In the genomic region with DNA sequence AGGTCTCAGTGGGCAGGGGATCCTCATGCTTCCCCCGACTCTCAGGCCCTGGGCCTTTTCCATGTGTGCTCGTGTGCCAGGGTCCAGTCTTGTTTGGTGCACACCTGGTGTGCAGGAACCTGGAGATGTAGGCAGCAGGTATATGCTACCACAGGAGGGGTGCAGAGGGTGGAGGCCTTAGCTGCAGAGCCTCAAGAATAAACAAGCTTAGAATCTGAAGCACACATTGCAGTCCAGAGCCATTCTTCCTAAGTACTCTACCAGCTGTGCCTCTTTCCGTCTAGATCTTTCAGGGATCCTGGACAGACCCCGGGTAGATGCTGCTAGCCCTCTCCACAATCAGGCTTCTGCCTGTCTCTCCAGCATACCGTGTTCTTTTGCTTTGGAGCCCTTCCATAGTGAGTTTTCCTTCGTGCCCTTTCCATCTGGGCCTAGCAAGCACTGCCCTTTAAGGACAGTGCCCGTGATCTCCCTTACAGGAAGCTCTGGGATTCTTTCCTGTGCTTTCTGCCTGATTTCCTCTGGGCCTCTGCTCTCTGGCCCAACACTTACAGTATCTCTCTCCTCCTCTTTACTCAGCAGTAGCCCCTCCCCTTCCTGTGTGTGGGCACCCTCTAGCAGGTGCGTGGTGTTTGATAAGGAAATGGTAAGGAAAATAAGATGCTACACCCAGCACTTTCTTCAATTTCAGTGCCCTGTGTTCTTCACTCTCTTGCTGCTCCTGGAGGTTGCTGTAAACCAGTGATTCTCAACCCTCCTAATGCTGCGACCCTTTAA, we compare ENCODE assay signal across 8 mouse cellular contexts. TPM values are rescaled to one million over a fixed set of nuclear protein-coding genes. Genes with fewer than 3 reads are reported as not detected.
DNase-seq lines count a peak whose midpoint lies in the region; ATAC-seq lines count a peak whose summit lies in the region.

No protein-coding gene starts in this region.

- H3K36me3 ChIP-seq in heart, embryonic 13.5 days, result peaks cover 92% of the 10 kb centered on the region
- peaks cover 16% of the 10 kb centered on the region for H3K36me3 ChIP-seq in intestine, embryonic 15.5 days

- no peak overlapping the region for H3K9ac ChIP-seq in heart, embryonic 13.5 days
- H3K9ac ChIP-seq in intestine, embryonic 15.5 days, result no peak overlapping the region

- no peaks in the 10 kb centered on the region for H3K9me3 ChIP-seq in heart, embryonic 13.5 days
- H3K9me3 ChIP-seq in intestine, embryonic 15.5 days, result no peaks in the 10 kb centered on the region

- H3K4me1 ChIP-seq in heart, embryonic 13.5 days, result peaks cover 32% of the 10 kb centered on the region
- 0 out of 2 replicates have a peak, but pooled peaks cover 2% of the 10 kb centered on the region for H3K4me1 ChIP-seq in intestine, embryonic 15.5 days (replicated peaks)

- no peaks in the 10 kb centered on the region for H3K27me3 ChIP-seq in heart, embryonic 13.5 days (replicated peaks)
- H3K27me3 ChIP-seq in intestine, embryonic 15.5 days (replicated peaks), result no peaks in the 10 kb centered on the region

- WGBS in heart, embryonic 13.5 days, result 71% methylated on average over 9 of the region's 9 CpGs
- 75% methylated on average over 9 of the region's 9 CpGs for WGBS in intestine, embryonic 15.5 days

- H3K4me3 ChIP-seq in heart, embryonic 13.5 days, result no peak overlapping the region
- no peak overlapping the region for H3K4me3 ChIP-seq in intestine, embryonic 15.5 days (replicated peaks)

- ATAC-seq in heart, embryonic 13.5 days (ENCODE audit: extremely low read depth, insufficient number of reproducible peaks, low FRiP score, low TSS enrichment), result no peak
- ATAC-seq in common myeloid progenitor, adult 5-6 weeks (replicated peaks; ENCODE audit: low read depth, poor library complexity, severe bottlenecking), result peak; percentile 80
- peak; percentile 78 for ATAC-seq in intestine, embryonic 15.5 days

- H3K4me2 ChIP-seq in heart, embryonic 13.5 days, result no peak overlapping the region
- H3K4me2 ChIP-seq in intestine, embryonic 15.5 days (replicated peaks), result no peak overlapping the region

- DNase-seq in heart, adult 8-10 months (ENCODE audit: low spot score), result no peak
- DNase-seq in spleen, postnatal 36 days (ENCODE audit: low spot score in 2 of 2), result peak; percentile 71 to 84
- DNase-seq in MN1 (ENCODE audit: low spot score), result no peak
- DNase-seq in adrenal gland, adult 2 months, result no peak
- DNase-seq in adrenal gland, postnatal 14 days, result no peak

- H3K27ac ChIP-seq in heart, embryonic 13.5 days (replicated peaks), result 0 out of 2 replicates have a peak overlapping the region, but pooled peaks have one; percentile 1
- 0 out of 2 replicates have a peak overlapping the region, but pooled peaks have one; percentile 3 for H3K27ac ChIP-seq in intestine, embryonic 15.5 days

RNA-seq across cellular contexts. Expression of gene Fbxl22, which starts 9.1 kb away (rescaled TPM):
- 65.3 and 66.9 TPM in 2 replicates for polyA plus RNA-seq in heart, embryonic 13.5 days (2015; fragmentation: Nextera tagmentation; extraction: Ambion mirVana)
- total RNA-seq in heart, adult 8-10 months (2022), result 10 to 100 TPM; 28.1 to 43.0 (median 31.0) TPM
- 0.39 and 0.82 TPM in 2 replicates for total RNA-seq in common myeloid progenitor, adult 5-6 weeks (2017)
- 12.8 and 12.9 TPM in 2 replicates for polyA plus RNA-seq in intestine, embryonic 15.5 days (2015; fragmentation: Nextera tagmentation; extraction: Ambion mirVana)
- under 1 TPM; 0.52 to 0.75 TPM for total RNA-seq in adrenal gland, adult 2 months (2021)
- 1.8 and 2.7 TPM in 2 replicates for polyA plus RNA-seq in adrenal gland, adult 2 months (2012; rRNA removed)
- total RNA-seq in adrenal gland, postnatal 14 days (2021), result 0.52 and 1.5 TPM in 2 replicates

Comparison
In these comparisons a context has a peak if more than half of its experiments do, and no peak if none do; other contexts are left out.
1. DNase-seq: peak in spleen, postnatal 36 days (2 of 2); none in heart, adult 8-10 months (single experiment), MN1 (single experiment), adrenal gland, adult 2 months (single experiment) and adrenal gland, postnatal 14 days (single experiment).
2. RNA of gene Fbxl22, which starts 9.1 kb away (total RNA-seq): 28.1 to 43.0 TPM in heart, adult 8-10 months; 0.39 to 0.82 TPM in common myeloid progenitor, adult 5-6 weeks, 0.52 to 0.75 TPM in adrenal gland, adult 2 months and 0.52 to 1.5 TPM in adrenal gland, postnatal 14 days; every median in the first group is over 10 times any median in the second.